Mouse (Mus musculus): Measurements from ENCODE around the gene Ascl1. TPM values are rescaled to one million over a fixed set of nuclear protein-coding genes. Genes with fewer than 3 reads are reported as not detected.

The Ascl1 gene
- polyA plus RNA-seq, 1 experiment, result not detected

- H3K9ac ChIP-seq (ENCODE audit: low read depth, poor library complexity, severe bottlenecking), result no peak overlapping the region
These were observed 46.4 kb downstream of the Ascl1 start for GRCm38 (mm10) chr10:87446829-87447753.

GRCm38 (mm10) chr10:87446139-87446828, 47.2 kb downstream of the Ascl1 start:
- Histone ChIP-seq H3K27ac (ENCODE audit: insufficient read depth, low read length) (no peak overlapping the region), H3K9ac (ENCODE audit: low read depth, poor library complexity, severe bottlenecking) (no peak overlapping the region), H3K4me3 (ENCODE audit: low read depth, low read length) (no peak overlapping the region), H3K36me3 (ENCODE audit: control insufficient read depth, insufficient read depth, low read length, poor library complexity, severe bottlenecking) (no peaks in the 10 kb centered on the region), H3K27me3 (ENCODE audit: control insufficient read depth, insufficient read depth, low read length, poor library complexity, severe bottlenecking) (no peaks in the 10 kb centered on the region), H3K9me3 (replicated peaks; ENCODE audit: control insufficient read depth, insufficient read depth, low read length, poor library complexity, severe bottlenecking) (no peaks in the 10 kb centered on the region), H3K4me1 (ENCODE audit: control insufficient read depth, insufficient read depth, low read length) (peaks cover 2% of the 10 kb centered on the region)
- TF ChIP-seq CTCF (IDR thresholded peaks at IDR 0.05; ENCODE audit: low read depth, low read length) (no peak), EP300 (IDR thresholded peaks at IDR 0.05; ENCODE audit: insufficient read depth, low read depth, low read length) (no peak), POLR2A (IDR thresholded peaks at IDR 0.05; ENCODE audit: insufficient read depth, low read length) (no peak)

More at GRCm38 (mm10) chr10:87446829-87447753, 46.4 kb downstream of the Ascl1 start:
- no peak overlapping the region for H3K27ac ChIP-seq (ENCODE audit: insufficient read depth, low read length)
- TF ChIP-seq EP300 (IDR thresholded peaks at IDR 0.05; ENCODE audit: insufficient read depth, low read depth, low read length), result no peak
- TF ChIP-seq CTCF (IDR thresholded peaks at IDR 0.05; ENCODE audit: low read depth, low read length), result no peak
- TF ChIP-seq POLR2A (IDR thresholded peaks at IDR 0.05; ENCODE audit: insufficient read depth, low read length), result no peak
- H3K4me1 ChIP-seq (ENCODE audit: control insufficient read depth, insufficient read depth, low read length), result peaks cover 2% of the 10 kb centered on the region
- H3K36me3 ChIP-seq (ENCODE audit: control insufficient read depth, insufficient read depth, low read length, poor library complexity, severe bottlenecking), result no peaks in the 10 kb centered on the region
- H3K4me3 ChIP-seq (ENCODE audit: low read depth, low read length), result peak overlapping the region; percentile 36
- H3K27me3 ChIP-seq (ENCODE audit: control insufficient read depth, insufficient read depth, low read length, poor library complexity, severe bottlenecking), result no peaks in the 10 kb centered on the region
- H3K9me3 ChIP-seq (replicated peaks; ENCODE audit: control insufficient read depth, insufficient read depth, low read length, poor library complexity, severe bottlenecking), result no peaks in the 10 kb centered on the region

Other genes with a start within 250 kb of the Ascl1 start
- not detected in 2 replicates for gene Pah, start 28.1 kb upstream of the Ascl1 start, polyA plus RNA-seq (2011; ENCODE audit: insufficient read depth, insufficient read length, low read depth, missing spikeins)